In genomic region chr19:41738429-41738805, GRCm38 (mm10) we compare ENCODE assay signal across 9 mouse cellular contexts. TPM values are rescaled to one million over a fixed set of nuclear protein-coding genes. Genes with fewer than 3 reads are reported as not detected.
A peak's percentile ranks its signal among the peaks of the same experiment; 100 is the strongest.
DNase-seq lines count a peak whose midpoint lies in the region; ATAC-seq and TF ChIP-seq lines count a peak whose summit lies in the region.
"Had no signal": no experiment of that assay in that cellular context is flagged by ENCODE, and none has a peak within 500 bp of the region (broad histone marks: within the 10 kb centered on the region; RNA-seq: fewer than 3 reads in every experiment).

No protein-coding gene starts in this region.

- WGBS in forebrain, embryonic 13.5 days = 1% methylated on average over 14 of the region's 14 CpGs
- WGBS in liver, embryonic 11.5 days = 17% methylated on average over 14 of the region's 14 CpGs
- WGBS in neural tube, embryonic 14.5 days = 5% methylated on average over 14 of the region's 14 CpGs

- no peaks in the 10 kb centered on the region for H3K9me3 ChIP-seq in forebrain, embryonic 13.5 days (replicated peaks)
- H3K9me3 ChIP-seq in liver, embryonic 11.5 days (ENCODE audit: control insufficient read depth, low read length) = no peaks in the 10 kb centered on the region
- no peaks in the 10 kb centered on the region for H3K9me3 ChIP-seq in neural tube, embryonic 14.5 days (ENCODE audit: control insufficient read depth, low read length)

- no peaks in the 10 kb centered on the region for H3K36me3 ChIP-seq in forebrain, embryonic 13.5 days (ENCODE audit: poor library complexity, severe bottlenecking)
- no peaks in the 10 kb centered on the region for H3K36me3 ChIP-seq in liver, embryonic 11.5 days (ENCODE audit: control insufficient read depth, insufficient read depth, low read length)
- no peaks in the 10 kb centered on the region for H3K36me3 ChIP-seq in neural tube, embryonic 14.5 days (ENCODE audit: control insufficient read depth, insufficient read depth, low read length)

- ATAC-seq in forebrain, embryonic 13.5 days = peak; percentile 52; the same call in 1 of the 2 replicates
- ATAC-seq in liver, embryonic 11.5 days (replicated peaks; ENCODE audit: low FRiP score) = peak; percentile 89
- peak; percentile 40; the same call in 1 of the 2 replicates for ATAC-seq in neural tube, embryonic 14.5 days (ENCODE audit: low read depth)

- peaks cover 59% of the 10 kb centered on the region for H3K27me3 ChIP-seq in forebrain, embryonic 13.5 days
- H3K27me3 ChIP-seq in liver, embryonic 11.5 days (replicated peaks; ENCODE audit: control insufficient read depth, insufficient read depth, low read length) = peaks cover 69% of the 10 kb centered on the region
- 0 out of 2 replicates have a peak, but pooled peaks cover 4% of the 10 kb centered on the region for H3K27me3 ChIP-seq in neural tube, embryonic 14.5 days (ENCODE audit: control insufficient read depth, insufficient read depth, low read length)

- no peak for DNase-seq in left cerebral cortex, adult 2 months (ENCODE audit: extremely low spot score in 1 of 2, low spot score in 2 of 2)
- no peak for DNase-seq in left cerebral cortex, postnatal 10 days (ENCODE audit: extremely low spot score in 1 of 2, low spot score in 2 of 2)
- peak; percentile 43 for DNase-seq in liver, embryonic 11.5 days (ENCODE audit: low spot score)
- no peak for DNase-seq in cerebellum, adult 9-10 months
- no peak for DNase-seq in kidney, adult 9 months
- no peak for DNase-seq in kidney, postnatal 10 days
- DNase-seq: thymus, postnatal 25 days had no signal

- intact Hi-C loops in left cerebral cortex, adult 2 months (cut with DNase I) = no loop called here
- intact Hi-C loops in left cerebral cortex, postnatal 10 days (cut with DNase I) = no loop called here

- H3K9ac ChIP-seq in forebrain, embryonic 13.5 days = peak overlapping the region; percentile 18; the same call in 1 of the 2 replicates
- peak overlapping the region; percentile 48 for H3K9ac ChIP-seq in liver, embryonic 11.5 days (ENCODE audit: low read depth, low read length)
- H3K9ac ChIP-seq in neural tube, embryonic 14.5 days (replicated peaks; ENCODE audit: low read depth, low read length) = peak overlapping the region; percentile 4; the same call in 1 of the 2 replicates

- no peak overlapping the region for H3K27ac ChIP-seq in left cerebral cortex, adult 2 months
- peak overlapping the region; percentile 83 for H3K27ac ChIP-seq in forebrain, embryonic 13.5 days
- H3K27ac ChIP-seq in liver, embryonic 11.5 days (ENCODE audit: low read depth, low read length) = 0 out of 2 replicates have a peak overlapping the region, but pooled peaks have one; percentile 45
- peak overlapping the region; percentile 66 for H3K27ac ChIP-seq in neural tube, embryonic 14.5 days (ENCODE audit: low read depth, low read length)

- H3K4me3 ChIP-seq in left cerebral cortex, adult 2 months = peak overlapping the region; percentile 11; the same call in 1 of the 2 replicates
- peak overlapping the region; percentile 16 for H3K4me3 ChIP-seq in forebrain, embryonic 13.5 days
- H3K4me3 ChIP-seq in liver, embryonic 11.5 days (ENCODE audit: low read depth, low read length) = peak overlapping the region; percentile 40
- 0 out of 2 replicates have a peak overlapping the region, but pooled peaks have one; percentile 2 for H3K4me3 ChIP-seq in neural tube, embryonic 14.5 days (ENCODE audit: low read depth, low read length)

- peaks cover 94% of the 10 kb centered on the region for H3K4me1 ChIP-seq in forebrain, embryonic 13.5 days
- peaks cover 19% of the 10 kb centered on the region for H3K4me1 ChIP-seq in liver, embryonic 11.5 days (replicated peaks; ENCODE audit: control insufficient read depth, insufficient read depth, low read length)
- H3K4me1 ChIP-seq in neural tube, embryonic 14.5 days (ENCODE audit: control insufficient read depth, insufficient read depth, low read length) = peaks cover 29% of the 10 kb centered on the region

- no peak for TF ChIP-seq CTCF in left cerebral cortex, adult 2 months (IDR thresholded peaks at IDR 0.05)

- H3K4me2 ChIP-seq in forebrain, embryonic 13.5 days = peak overlapping the region; percentile 94
- H3K4me2 ChIP-seq in liver, embryonic 11.5 days = peak overlapping the region; percentile 79
- peak overlapping the region; percentile 72 for H3K4me2 ChIP-seq in neural tube, embryonic 14.5 days (ENCODE audit: low read depth, low read length)

RNA-seq across cellular contexts. Expression of gene Slit1, which starts 5.0 kb away (rescaled TPM):
- 10 to 100 TPM; 59.0 to 60.6 TPM for total RNA-seq in left cerebral cortex, adult 2 months (2021)
- 10 to 100 TPM; 55.1 to 57.2 TPM for total RNA-seq in left cerebral cortex, postnatal 10 days (2021)
- 13.9 and 14.4 TPM in 2 replicates for polyA plus RNA-seq in forebrain, embryonic 13.5 days (2015; fragmentation: Nextera tagmentation; extraction: Ambion mirVana)
- 0.16 and 0.26 TPM in 2 replicates for polyA plus RNA-seq in liver, embryonic 11.5 days (2014; fragmentation: Nextera tagmentation; extraction: Ambion mirVana)
- polyA plus RNA-seq in neural tube, embryonic 14.5 days (2014; fragmentation: Nextera tagmentation; extraction: Ambion mirVana) = 38.5 and 53.5 TPM in 2 replicates

Comparison
In these comparisons a context has a peak if more than half of its experiments do, and no peak if none do; other contexts are left out.
1. RNA of gene Slit1, which starts 5.0 kb away (polyA plus RNA-seq): 38.5 to 53.5 TPM in neural tube, embryonic 14.5 days and 13.9 to 14.4 TPM in forebrain, embryonic 13.5 days; 0.16 to 0.26 TPM in liver, embryonic 11.5 days; every median in the first group is over 10 times any median in the second.
2. Peak in every context shown above with its lines, with median percentiles within 50 percentile points of each other: H3K4me3 ChIP-seq, ATAC-seq, H3K4me2 ChIP-seq and H3K9ac ChIP-seq.